ENCODE assay signal across 12 mouse cellular contexts in the genomic region with DNA sequence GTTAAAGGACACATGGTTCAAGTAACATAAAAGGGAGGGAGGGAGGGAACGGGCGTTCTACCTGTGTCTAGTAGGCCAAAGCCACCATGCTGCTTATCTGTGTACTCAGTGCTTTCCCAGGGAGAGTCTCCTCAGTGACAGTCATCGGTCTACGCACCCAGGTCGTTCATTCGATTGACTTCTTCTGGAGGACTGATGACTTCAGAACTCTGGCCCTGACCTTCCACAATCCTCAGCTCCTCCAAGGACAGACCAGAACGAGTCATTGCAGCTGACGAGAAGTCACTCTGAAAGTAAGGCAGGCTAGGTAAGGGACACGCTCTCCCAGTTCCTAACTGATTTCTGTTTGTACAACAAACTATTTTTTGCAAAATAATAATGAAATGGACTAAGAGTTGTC.
"Had no signal": no experiment of that assay in that cellular context is flagged by ENCODE, and none has a peak within 500 bp of the region (broad histone marks: within the 10 kb centered on the region; RNA-seq: fewer than 3 reads in every experiment).

No protein-coding gene starts in this region.

- DNase-seq: gastrocnemius, adult 2 months; gastrocnemius, postnatal 10 days; gastrocnemius, postnatal 25 days; heart, adult 18-20 months; heart, postnatal 10 days; heart, postnatal 4 days; kidney, adult 18-20 months; kidney, adult 8-10 months; kidney, postnatal 10 days; kidney, postnatal 25 days; kidney, postnatal 4 days; left cerebral cortex, postnatal 4 days had no signal
